Mouse (Mus musculus): ENCODE results near the gene Smco3. TPM values are rescaled to one million over a fixed set of nuclear protein-coding genes. Genes with fewer than 3 reads are reported as not detected.
A peak's percentile ranks its signal among the peaks of the same experiment; 100 is the strongest.

The Smco3 gene
- polyA plus RNA-seq, 1 experiment from 2014 or later, result 2.1 TPM

DNA sequence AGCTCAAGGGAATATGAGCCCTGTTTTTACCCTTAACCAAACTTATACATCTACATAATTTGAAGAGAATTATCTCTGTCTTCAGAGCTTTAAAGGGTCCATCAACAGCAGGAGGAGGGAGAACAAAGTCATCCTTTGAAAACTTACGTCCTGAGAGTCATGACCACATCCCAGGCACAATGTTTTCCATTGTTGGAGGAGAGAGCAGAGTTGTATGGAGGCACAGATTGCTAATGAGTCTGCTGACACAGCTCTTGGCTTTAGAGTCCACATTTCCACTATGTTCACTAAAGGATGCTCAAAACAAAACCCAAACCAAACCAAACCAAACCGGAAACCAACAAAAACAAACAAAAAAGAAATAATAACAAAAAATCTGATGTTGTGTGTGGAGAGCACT lies 9.7 kb upstream of the Smco3 start:
- no peak for ATAC-seq (ENCODE audit: low read depth)
- H3K4me2 ChIP-seq, result no peak overlapping the region
- no peak overlapping the region for H3K4me3 ChIP-seq
- H3K27me3 ChIP-seq, result no peaks in the 10 kb centered on the region
- H3K36me3 ChIP-seq, result no peaks in the 10 kb centered on the region
- H3K9me3 ChIP-seq, result no peaks in the 10 kb centered on the region
- H3K27ac ChIP-seq (replicated peaks), result no peak overlapping the region
- H3K9ac ChIP-seq, result no peak overlapping the region
- WGBS, result 54% methylated on average over 2 of the region's 2 CpGs
- H3K4me1 ChIP-seq (replicated peaks), result no peaks in the 10 kb centered on the region

DNA sequence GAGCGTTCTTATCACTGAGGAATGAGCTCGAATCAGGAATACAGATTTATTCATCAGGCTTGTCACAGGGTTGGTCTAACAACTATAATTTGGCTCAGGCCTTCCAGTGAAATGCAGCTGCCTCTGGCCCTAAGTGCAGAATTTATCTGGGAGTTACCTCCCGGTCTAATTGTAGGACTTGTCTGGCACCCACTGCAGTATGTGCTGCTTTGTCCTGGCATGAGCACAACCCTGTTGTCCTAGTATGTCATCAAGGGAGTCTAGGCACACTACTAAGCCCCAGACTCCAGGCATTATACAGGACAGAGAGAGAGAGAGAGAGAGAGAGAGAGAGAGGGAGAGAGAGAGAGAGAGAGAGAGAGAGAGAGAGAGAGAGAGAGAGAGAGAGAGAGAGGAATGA lies 2.1 kb upstream of the Smco3 start:
- Histone ChIP-seq H3K4me3 (no peak overlapping the region), H3K9ac (no peak overlapping the region), H3K27me3 (no peaks in the 10 kb centered on the region), H3K36me3 (no peaks in the 10 kb centered on the region), H3K4me1 (replicated peaks) (no peaks in the 10 kb centered on the region), H3K4me2 (no peak overlapping the region), H3K9me3 (no peaks in the 10 kb centered on the region), H3K27ac (replicated peaks) (no peak overlapping the region)
- ATAC-seq (ENCODE audit: low read depth), result no peak
- WGBS, result 86% methylated on average over 3 of the region's 3 CpGs

DNA sequence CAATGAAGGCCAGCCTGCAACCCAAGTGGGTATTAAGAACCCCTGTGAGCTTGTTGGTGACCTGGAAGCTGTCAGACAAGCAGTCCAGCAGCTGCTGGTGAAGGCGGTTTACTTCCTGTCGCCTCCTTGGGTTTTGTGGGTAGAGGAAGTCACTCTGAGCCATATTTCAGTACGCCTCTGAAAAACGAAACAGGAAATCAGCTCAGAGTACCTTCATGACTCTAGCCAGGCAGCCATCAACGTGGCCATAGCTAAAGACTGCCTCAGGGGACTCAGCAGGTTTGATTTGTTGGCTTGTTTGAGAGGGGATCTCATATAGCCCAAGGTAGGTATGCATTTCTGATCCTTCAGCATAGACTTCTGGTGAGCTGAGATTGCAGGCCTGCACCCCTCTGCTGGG lies 3.5 kb downstream of the Smco3 start:
- Histone ChIP-seq H3K4me1 (replicated peaks) (peaks cover 11% of the 10 kb centered on the region), H3K9ac (no peak overlapping the region), H3K27ac (replicated peaks) (no peak overlapping the region), H3K36me3 (no peaks in the 10 kb centered on the region), H3K9me3 (no peaks in the 10 kb centered on the region), H3K4me3 (no peak overlapping the region), H3K4me2 (no peak overlapping the region), H3K27me3 (peaks cover 16% of the 10 kb centered on the region; the same call in 1 of the 2 replicates)
- WGBS, result 82% methylated on average over 5 of the region's 5 CpGs
- ATAC-seq (ENCODE audit: low read depth), result no peak

DNA sequence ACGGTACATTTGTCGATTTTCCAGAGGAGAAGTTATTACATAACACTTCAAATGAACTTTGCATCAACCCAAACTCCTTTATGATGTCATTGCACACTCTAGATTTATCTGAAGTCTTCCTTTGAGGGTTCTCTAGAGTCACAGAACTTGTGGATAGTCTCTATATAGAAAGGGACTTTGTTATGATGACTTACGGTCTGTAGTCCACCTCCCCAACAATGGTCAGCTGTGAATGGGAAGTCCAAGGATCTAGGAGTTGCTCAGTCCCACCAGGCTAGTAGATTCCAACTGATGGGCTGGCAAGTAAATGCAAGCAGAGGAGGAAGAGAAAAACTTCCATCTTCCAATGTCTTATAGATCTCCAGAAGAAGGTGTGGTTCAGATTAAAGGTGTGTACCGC lies 6.6 kb downstream of the Smco3 start:
- WGBS, result 39% methylated on average over 4 of the region's 4 CpGs
- Histone ChIP-seq H3K36me3 (peaks cover 20% of the 10 kb centered on the region), H3K4me2 (peak overlapping the region; percentile 67), H3K9ac (peak overlapping the region; percentile 74), H3K4me1 (replicated peaks) (peaks cover 15% of the 10 kb centered on the region), H3K4me3 (peak overlapping the region; percentile 98), H3K9me3 (no peaks in the 10 kb centered on the region), H3K27me3 (peaks cover 16% of the 10 kb centered on the region; the same call in 1 of the 2 replicates), H3K27ac (replicated peaks) (peak overlapping the region; percentile 91)
- 0 out of 2 replicates have a peak, but pooled peaks have one; percentile 9 for ATAC-seq (ENCODE audit: low read depth)

DNA sequence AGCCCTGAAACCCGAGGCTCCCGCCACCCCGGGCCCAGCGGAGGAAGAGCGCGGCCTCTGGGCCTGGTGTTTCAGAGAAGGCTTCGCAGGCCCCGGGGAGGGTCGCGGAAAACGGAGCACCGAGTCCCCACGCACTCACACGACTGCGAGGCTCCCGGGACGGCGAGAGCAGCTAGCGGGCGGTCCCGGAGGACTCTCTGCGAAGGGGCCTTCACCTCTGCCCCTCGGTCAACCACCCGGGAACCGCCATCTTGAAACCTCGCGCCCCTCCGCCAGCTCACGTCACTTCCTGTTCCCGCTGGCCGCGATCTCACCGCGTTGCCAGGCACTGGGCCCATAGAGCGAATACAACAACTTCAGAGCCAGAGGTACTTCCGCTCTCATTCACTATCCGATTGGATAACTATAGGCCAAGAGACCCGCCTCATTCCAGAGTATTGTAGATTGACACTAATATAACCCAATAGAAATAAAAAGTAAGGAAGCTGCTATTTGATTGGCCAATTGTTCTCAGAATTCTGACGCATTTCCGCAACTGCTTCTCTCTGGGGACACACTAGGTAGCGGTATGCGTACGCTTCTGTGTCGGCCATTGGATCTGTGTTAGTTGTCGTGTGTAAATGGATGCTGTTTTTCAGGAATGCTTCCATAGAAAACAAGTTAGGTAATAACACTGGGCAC lies 7.2 kb downstream of the Smco3 start, which contains the start of gene Wbp11:
Wbp11 (minus strand) TSS at position 353 of the 681 bp plus-strand sequence.
- Histone ChIP-seq H3K36me3 (peaks cover 21% of the 10 kb centered on the region), H3K9me3 (no peaks in the 10 kb centered on the region), H3K27me3 (peaks cover 16% of the 10 kb centered on the region; the same call in 1 of the 2 replicates), H3K4me2 (peak within 1 kb of the TSS; percentile 83), H3K4me1 (replicated peaks) (peaks cover 15% of the 10 kb centered on the region), H3K4me3 (peak within 1 kb of the TSS; percentile 98), H3K9ac (peak within 1 kb of the TSS; percentile 98), H3K27ac (replicated peaks) (peak within 1 kb of the TSS; percentile 91)
- ATAC-seq (ENCODE audit: low read depth), result peak; percentile 100
- WGBS, result under 1% methylated on average over 45 of the region's 45 CpGs

DNA sequence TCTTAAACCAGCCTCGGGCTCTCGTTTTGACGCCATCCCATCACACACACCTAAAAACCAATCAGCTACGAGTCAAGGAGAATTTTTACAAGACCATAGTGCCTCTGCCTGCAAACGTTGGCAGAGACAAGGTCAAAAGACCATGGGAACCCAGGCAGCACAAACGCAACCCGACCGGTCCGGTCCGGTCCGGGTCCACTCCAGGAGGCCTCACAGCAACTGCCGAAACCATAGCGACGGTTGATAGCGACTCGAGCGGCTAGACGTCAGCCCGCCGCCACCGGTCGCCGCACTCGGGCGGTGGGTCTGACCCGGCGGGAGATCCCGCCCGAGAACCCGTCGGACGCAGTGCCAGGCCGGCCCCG lies 7.8 kb downstream of the Smco3 start, which contains the start of gene BC049715:
BC049715 (plus strand) TSS at position 111 of the 365 bp plus-strand sequence.
- Histone ChIP-seq H3K4me3 (peak within 1 kb of the TSS; percentile 98), H3K27me3 (peaks cover 16% of the 10 kb centered on the region; the same call in 1 of the 2 replicates), H3K27ac (replicated peaks) (peak within 1 kb of the TSS; percentile 91), H3K4me1 (replicated peaks) (peaks cover 15% of the 10 kb centered on the region), H3K9ac (peak within 1 kb of the TSS; percentile 98), H3K4me2 (peak within 1 kb of the TSS; percentile 83), H3K9me3 (no peaks in the 10 kb centered on the region), H3K36me3 (peaks cover 27% of the 10 kb centered on the region)
- WGBS, result under 1% methylated on average over 34 of the region's 34 CpGs
- ATAC-seq (ENCODE audit: low read depth), result no peak

DNA sequence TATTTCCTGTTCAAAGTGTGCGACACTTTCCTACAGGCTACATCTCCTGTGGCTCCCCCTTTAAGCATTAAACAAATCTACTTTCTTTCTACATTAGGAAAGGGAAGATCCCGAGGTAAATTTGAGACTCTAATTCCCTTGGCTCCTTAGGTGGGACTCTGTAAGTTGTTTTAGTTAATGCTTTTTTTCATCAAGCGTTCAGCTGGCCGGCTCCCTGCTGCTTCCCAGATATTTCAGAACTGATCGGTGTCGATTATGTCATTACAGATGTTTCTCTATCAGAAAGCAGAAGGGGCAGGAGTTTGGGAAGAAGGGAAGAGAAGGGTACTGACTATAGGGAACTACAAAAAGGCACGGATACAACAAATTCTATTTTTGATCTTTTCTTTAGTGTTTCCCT lies 8.1 kb downstream of the Smco3 start:
- WGBS, result 22% methylated on average over 7 of the region's 7 CpGs
- Histone ChIP-seq H3K4me3 (peak overlapping the region; percentile 98), H3K9ac (peak overlapping the region; percentile 98), H3K9me3 (no peaks in the 10 kb centered on the region), H3K4me2 (peak overlapping the region; percentile 83), H3K36me3 (peaks cover 30% of the 10 kb centered on the region), H3K27ac (replicated peaks) (peak overlapping the region; percentile 67; the same call in 1 of the 2 replicates), H3K27me3 (peaks cover 16% of the 10 kb centered on the region; the same call in 1 of the 2 replicates), H3K4me1 (replicated peaks) (peaks cover 15% of the 10 kb centered on the region)
- no peak for ATAC-seq (ENCODE audit: low read depth)

DNA sequence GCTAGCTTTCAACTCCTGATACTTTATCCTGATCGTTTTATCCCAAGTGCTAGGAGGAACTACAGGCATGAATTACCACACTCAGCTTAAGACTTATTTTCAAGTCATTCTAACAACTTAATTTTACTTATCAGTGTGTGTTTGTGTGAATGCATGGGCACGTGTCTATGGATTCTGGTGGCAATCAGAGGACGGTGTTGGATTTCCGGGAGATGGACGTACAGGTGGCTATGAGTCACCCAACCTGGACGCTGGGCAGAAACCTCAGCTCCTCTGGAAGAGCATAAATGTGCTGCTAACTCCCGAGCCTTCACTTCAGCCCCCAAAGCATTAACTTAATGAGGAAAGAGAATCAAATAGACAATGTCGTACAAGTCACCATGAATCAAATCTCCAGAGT lies 10.3 kb downstream of the Smco3 start:
- Histone ChIP-seq H3K4me2 (no peak overlapping the region), H3K27ac (replicated peaks) (no peak overlapping the region), H3K4me1 (replicated peaks) (peaks cover 15% of the 10 kb centered on the region), H3K9me3 (no peaks in the 10 kb centered on the region), H3K4me3 (no peak overlapping the region), H3K9ac (no peak overlapping the region), H3K36me3 (peaks cover 52% of the 10 kb centered on the region), H3K27me3 (0 out of 2 replicates have a peak, but pooled peaks cover under 1% of the 10 kb centered on the region)
- ATAC-seq (ENCODE audit: low read depth), result no peak
- 95% methylated on average over 8 of the region's 8 CpGs for WGBS

DNA sequence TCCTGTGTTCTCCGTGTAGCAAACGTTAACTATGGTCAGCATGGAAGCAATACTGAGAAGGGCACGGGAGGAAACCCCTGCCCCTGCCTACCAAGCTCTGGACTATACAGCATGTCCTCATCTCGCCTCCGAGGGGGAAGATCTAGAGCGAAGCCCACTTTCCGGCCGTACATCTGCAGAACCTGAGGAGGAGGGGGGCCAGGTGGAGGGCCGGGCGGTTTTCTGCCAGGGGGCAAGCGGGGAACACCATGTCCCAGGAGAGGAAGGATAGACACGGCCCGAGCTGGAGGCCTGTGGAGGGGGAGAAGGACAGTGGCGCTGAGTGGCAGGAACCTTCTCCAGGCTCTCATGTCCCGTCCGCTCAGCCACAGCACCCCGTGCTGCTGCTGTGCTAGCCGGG lies 14.2 kb downstream of the Smco3 start:
- WGBS, result 94% methylated on average over 18 of the region's 18 CpGs
- no peaks in the 10 kb centered on the region for H3K4me1 ChIP-seq (replicated peaks)

DNA sequence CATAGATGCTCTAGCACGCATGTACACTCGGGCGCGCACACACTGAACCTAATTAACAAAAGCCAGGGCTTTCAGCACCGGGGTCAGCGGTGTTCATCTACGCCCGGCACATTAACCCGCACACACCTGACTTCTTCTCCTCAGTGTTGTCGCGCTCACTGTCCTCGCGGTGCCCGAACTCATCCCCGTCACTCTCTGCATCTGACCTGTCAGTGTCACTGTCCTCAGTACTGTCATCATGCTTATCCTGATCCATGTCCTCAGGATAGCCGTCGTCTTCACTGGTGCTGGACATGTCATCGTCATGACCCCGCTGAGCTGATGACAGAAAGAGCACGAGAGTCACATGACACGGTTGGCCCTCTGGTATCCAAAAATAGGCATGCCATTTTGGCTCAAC lies 14.9 kb downstream of the Smco3 start:
- no peaks in the 10 kb centered on the region for H3K27me3 ChIP-seq
- H3K4me2 ChIP-seq, result no peak overlapping the region
- no peaks in the 10 kb centered on the region for H3K4me1 ChIP-seq (replicated peaks)
- H3K27ac ChIP-seq (replicated peaks), result no peak overlapping the region
- no peak for ATAC-seq (ENCODE audit: low read depth)
- no peaks in the 10 kb centered on the region for H3K9me3 ChIP-seq
- 97% methylated on average over 21 of the region's 21 CpGs for WGBS
- H3K36me3 ChIP-seq, result peaks cover 90% of the 10 kb centered on the region
- no peak overlapping the region for H3K4me3 ChIP-seq
- H3K9ac ChIP-seq, result no peak overlapping the region

More for the DNA sequence above, 14.2 kb downstream of the Smco3 start:
- Histone ChIP-seq H3K27me3 (no peaks in the 10 kb centered on the region), H3K4me3 (no peak overlapping the region), H3K4me2 (no peak overlapping the region), H3K36me3 (peaks cover 88% of the 10 kb centered on the region), H3K9ac (no peak overlapping the region), H3K9me3 (no peaks in the 10 kb centered on the region), H3K27ac (replicated peaks) (no peak overlapping the region)
- ATAC-seq (ENCODE audit: low read depth), result no peak

DNA sequence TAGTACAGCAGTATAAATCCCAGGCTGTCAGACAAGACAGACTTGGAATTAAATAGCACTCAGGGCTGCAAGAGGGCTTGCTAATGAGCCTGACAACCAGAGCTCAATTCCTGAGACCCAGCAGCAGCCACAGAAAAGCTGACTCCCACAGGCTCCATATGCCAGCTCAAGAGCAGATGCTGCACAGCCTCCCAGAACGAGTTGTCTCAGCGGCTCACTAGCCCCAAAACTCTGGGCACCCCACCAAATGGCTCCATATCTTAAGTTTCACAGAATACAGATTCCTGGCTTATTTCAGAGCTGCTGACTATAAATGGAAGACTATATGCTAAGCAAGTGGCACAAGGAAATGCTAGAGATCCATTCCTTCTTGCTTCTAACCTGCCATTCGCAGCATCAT lies 17.7 kb downstream of the Smco3 start:
- no peaks in the 10 kb centered on the region for H3K4me1 ChIP-seq (replicated peaks)
- H3K27me3 ChIP-seq, result no peaks in the 10 kb centered on the region
- H3K27ac ChIP-seq (replicated peaks), result no peak overlapping the region
- no peak for ATAC-seq (ENCODE audit: low read depth)
- no peak overlapping the region for H3K9ac ChIP-seq
- no peaks in the 10 kb centered on the region for H3K9me3 ChIP-seq
- H3K4me2 ChIP-seq, result no peak overlapping the region
- no peak overlapping the region for H3K4me3 ChIP-seq
- WGBS, result 91% methylated on average over 3 of the region's 3 CpGs
- peaks cover 93% of the 10 kb centered on the region for H3K36me3 ChIP-seq

DNA sequence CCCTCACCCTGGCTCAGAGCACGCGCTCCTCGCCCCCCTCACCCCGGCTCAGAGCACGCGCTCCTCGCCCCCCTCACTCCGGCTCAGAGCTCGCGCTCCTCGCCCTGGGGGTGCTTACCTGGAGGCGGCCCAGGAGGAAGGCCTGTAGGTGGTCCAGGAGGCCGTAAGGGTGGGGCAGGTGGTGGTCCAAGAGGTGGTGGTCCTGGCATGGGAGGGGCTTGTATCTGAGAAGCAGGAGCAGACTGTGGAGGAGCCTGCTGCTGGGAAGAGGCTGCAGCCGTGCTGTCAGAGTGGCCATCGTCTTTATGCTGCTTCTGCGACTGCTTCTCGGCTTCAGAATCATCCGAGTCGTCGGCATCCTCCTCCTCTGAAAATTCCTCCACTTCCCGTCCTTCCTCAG lies 18.4 kb downstream of the Smco3 start:
- no peak for ATAC-seq (ENCODE audit: low read depth)
- peaks cover 93% of the 10 kb centered on the region for H3K36me3 ChIP-seq
- no peaks in the 10 kb centered on the region for H3K27me3 ChIP-seq
- H3K9me3 ChIP-seq, result no peaks in the 10 kb centered on the region
- 94% methylated on average over 21 of the region's 21 CpGs for WGBS
- no peak overlapping the region for H3K4me2 ChIP-seq
- H3K27ac ChIP-seq (replicated peaks), result no peak overlapping the region
- H3K9ac ChIP-seq, result no peak overlapping the region
- H3K4me3 ChIP-seq, result no peak overlapping the region
- no peaks in the 10 kb centered on the region for H3K4me1 ChIP-seq (replicated peaks)

Data from neural tube, embryonic 13.5 days (tissue).